Mouse (Mus musculus) lung, adult 10 weeks (tissue): ENCODE measurements around the gene Serinc2. TPM values are rescaled to one million over a fixed set of nuclear protein-coding genes. Genes with fewer than 3 reads are reported as not detected.

Experiments used
- polyA plus RNA-seq: library from polyadenylated mRNA; stranded (reverse); fragments of 350-450 nt; fragmentation: Illumina TruSeq; extraction: RNeasy Lipid Tissue Mini Kit (QIAGEN cat#74804); gene quantifications from one replicate; pipeline ENCODE4 v1.2.3, GENCODE M21; 2014; ENCODE audit warnings: low read depth, low replicate concordance; ENCODE audit not compliant: insufficient read depth

Gene Serinc2
- 12.5 TPM for polyA plus RNA-seq

DNA sequence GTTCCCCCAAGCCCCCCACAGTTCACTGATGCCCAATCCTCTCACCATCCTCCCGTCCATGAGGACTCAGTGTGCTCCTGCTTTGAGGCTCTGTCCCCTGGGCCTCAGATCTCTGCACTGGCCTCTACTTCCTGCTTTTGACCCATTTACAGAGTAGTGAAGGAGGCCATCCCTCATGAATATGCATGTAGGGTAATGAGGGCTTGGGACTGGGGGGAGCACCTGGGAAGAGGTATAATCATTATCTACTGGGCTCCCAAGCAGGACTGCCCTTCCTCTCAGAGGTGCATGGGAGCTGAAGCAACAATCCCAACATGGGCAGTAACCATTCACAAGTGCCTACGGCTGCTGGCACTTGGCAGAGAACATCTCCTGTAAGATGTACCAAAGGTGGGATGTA, at the start of gene Serinc2:
Gene Serinc2 (minus strand): TSS at position 101 of the 400 bp plus-strand sequence.

DNA sequence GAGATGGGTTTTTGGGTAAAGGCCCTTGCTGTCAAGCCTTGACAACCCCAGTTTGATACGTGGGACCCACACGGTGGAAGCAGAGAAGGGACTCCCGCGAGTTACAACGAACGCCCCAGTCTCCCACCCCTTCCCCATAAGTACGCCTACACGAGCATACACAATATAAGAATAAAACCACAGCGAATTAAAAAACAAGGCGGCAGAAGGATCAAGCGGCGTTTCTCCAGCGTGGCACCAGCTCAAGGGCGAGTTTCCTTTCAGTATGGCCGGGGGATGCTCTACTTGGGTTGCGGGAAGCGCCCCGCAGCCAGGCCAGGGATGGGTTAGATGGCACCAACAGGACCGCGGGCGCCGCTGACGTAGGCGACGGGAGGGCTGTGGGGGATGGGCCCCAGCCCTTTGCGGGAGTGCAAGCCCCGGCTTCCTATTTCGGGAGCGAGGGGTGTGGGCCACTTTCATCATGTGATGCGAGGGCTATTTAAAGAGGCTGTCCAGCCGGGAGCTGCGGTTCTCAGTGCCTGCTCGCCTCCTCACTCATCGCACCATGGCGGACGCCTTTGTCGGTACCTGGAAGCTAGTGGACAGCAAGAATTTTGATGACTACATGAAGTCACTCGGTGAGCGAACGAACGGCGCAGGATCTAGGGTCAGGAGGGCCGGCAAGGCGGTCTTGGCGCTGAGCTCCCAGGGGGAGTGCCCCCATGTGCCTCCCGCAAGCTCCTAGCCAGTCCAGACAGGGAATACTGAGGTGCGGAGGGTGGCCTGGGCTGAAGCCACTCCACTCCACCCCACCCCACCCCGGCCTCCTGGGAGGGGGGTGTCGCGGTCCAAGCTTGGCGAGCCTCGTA, 29.5 kb upstream of the Serinc2 start, which contains the start of the genes Fabp3 and Gm10570:
Gene Fabp3 (plus strand): TSS at position 365 of the 851 bp plus-strand sequence.
Gene Gm10570 (minus strand): TSS at position 444 of the 851 bp plus-strand sequence.

DNA sequence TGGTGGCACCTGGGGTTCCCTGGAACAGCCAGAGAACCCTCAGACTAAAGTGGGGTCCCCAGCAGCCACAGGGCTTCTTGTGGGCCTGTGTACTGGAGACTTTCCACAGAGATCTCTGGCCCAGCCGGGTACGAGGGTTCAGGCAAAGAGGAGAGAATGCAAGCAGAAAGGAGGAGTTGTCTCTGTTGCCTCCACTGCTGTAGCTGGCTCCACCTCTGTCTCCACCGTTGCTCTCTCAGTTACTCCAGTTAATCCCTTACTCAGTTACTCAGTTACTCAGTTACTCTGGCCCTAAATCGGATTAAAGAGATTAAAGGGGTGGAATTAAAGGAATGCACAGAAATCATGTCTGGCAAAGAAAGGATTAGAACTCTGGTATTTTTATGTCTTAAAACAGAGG, 56.8 kb downstream of the Serinc2 start, which contains the start of gene Gm853:
Gene Gm853 (minus strand): TSS at position 223 of the 400 bp plus-strand sequence.

Other genes with a start within 250 kb of the Serinc2 start
- gene Col16a1, start 231.4 kb downstream of the Serinc2 start, polyA plus RNA-seq, result 21.0 TPM
- gene Pef1, start 176.6 kb downstream of the Serinc2 start, polyA plus RNA-seq, result 66.2 TPM
- not detected for gene Hcrtr1, start 139.8 kb downstream of the Serinc2 start, polyA plus RNA-seq
- 120 TPM for gene Tinagl1, start 104.1 kb downstream of the Serinc2 start, polyA plus RNA-seq
- gene Gm853, start 56.8 kb downstream of the Serinc2 start, polyA plus RNA-seq, result not detected
- 84.1 TPM for gene Fabp3, start 29.4 kb upstream of the Serinc2 start, polyA plus RNA-seq
- not detected for gene Gm10570, start 29.5 kb upstream of the Serinc2 start, polyA plus RNA-seq
- gene Zcchc17, start 80.7 kb upstream of the Serinc2 start, polyA plus RNA-seq, result 24.9 TPM
- gene Snrnp40, start 80.9 kb upstream of the Serinc2 start, polyA plus RNA-seq, result 24.0 TPM